Mouse (Mus musculus) naive thymus-derived CD4-positive, alpha-beta T cell, adult 2 months (primary cell): ENCODE data around the gene Cpa4.

Experiments
- DNase-seq: peaks from one replicate; pipeline ENCODE4 v3.0.0-alpha.2; 2011; ENCODE audit warnings: low read depth

The Cpa4 gene

DNA sequence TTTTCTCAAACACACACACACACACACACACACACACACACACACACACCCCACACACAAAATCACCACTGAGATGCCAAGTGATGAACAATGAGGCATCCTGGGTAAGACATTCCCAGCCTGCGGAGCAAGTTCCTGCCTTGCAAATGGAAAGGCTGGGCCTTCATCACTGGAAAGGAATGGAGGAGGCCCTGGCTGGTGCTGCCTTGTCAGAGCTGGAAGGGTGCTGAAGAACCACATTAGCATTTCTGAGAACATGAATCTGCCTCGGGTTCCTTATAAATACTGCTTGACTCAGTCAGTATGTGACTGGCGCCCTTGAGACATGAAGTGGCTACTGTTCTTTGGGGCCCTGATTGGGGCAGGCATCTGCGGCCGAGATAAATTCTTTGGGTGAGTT is at the start of gene Cpa4:
Gene Cpa4 (plus strand): TSS at position 301 of the 400 bp plus-strand sequence.
- no peak for DNase-seq

DNA sequence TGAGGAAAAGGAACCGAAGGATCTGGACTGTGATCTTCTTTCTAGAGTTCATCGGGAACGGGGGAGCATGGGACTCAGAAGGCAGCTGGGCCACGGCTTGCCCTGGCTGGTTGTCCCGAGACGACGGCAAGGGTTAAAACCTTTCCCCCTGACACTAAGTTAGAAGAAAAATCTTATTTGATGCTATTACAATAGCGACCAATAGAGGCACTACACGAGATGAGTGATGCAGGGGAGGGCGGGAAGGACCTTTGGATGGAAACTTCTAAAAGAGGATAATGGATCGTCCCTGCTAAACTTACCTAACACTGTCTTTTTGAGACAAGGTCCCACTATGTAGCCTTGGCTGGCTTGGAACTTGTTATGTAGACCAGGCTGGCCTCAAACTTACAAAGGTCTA is 47.8 kb upstream of the Cpa4 start:
- no peak for DNase-seq

DNA sequence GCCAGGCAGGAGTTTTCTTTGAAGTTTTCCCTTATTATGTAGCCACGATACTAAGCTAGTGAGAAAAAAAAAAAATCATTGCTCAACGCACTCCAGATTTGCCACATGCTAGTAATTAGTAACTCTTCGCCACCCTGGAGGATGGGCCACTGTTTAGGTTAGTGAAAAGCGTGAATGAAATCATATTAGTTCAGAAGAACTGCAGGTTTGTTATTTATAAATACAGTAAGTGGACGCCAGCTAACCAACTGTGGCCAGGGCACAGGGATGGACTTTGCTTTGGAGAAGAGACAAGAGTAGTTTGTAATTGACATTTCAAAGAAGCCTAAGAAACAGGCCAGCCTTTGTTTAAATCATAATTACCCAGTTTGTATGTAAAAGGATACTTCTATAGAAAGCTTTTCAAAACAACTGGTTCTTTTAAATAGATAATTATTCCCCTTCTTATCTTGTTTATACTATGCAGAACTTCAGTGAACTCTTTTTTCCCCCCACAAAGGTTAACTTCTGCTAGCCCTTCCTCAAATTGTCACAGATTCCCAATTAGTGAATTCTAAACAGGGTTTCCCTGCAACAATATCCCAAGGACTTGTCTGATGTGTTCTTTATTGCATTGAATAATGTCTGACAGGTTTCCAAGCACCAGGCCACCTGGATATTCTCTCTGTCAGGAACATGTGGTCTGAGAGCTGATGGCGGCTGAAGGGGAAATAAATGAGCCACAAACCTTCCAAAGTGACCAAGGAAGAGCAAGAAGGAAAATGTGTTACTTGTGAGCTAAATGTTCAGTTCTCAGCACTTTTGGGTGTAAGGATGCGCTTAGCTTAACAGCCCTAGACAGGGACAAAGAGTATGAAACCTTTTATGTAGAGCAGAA is 42.5 kb upstream of the Cpa4 start:
- no peak for DNase-seq

DNA sequence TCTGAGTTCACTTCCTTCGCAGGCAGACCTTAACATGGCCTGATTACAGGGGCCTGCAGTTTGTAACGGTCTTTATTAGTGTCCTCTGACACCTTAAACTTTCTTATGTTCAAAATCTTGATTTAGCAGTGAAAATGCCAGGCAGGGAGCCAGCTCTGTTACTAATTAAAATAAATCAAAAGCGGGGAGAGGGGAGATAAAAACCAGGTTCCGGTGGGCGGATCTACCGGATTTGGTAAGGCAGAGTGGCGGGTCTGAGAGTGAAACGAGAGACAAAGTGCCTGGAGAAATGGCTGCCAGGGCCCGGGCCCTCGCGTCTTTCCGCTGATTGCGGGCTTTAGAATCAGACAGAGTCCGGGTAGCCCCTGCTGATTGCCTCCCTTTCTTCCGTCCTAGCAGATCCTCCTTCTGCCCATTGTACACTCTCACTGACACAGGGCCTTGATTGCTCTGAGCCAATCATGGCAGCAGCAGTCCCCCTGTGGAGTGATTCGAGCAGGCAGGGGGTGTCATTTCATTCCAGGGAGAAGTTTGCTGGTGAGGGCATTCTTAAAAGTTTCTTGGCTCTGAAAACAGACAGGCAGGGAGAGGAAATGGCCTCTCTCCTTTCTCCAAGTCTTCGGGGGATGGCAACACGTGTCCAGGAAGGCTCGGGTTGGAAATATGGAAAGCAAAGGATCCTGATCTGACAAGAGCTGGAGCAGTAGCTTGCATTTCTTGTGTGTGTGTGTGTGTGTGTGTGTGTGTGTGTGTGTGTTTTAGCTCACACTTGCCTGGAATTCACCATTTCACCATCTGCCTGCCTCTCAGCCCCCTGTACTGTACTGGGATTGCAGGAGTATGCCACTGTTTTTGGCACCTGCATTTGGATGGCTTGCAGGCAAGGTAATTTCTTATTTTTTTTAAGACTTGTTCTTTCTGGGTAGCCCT is 41.3 kb upstream of the Cpa4 start:
- no peak for DNase-seq

DNA sequence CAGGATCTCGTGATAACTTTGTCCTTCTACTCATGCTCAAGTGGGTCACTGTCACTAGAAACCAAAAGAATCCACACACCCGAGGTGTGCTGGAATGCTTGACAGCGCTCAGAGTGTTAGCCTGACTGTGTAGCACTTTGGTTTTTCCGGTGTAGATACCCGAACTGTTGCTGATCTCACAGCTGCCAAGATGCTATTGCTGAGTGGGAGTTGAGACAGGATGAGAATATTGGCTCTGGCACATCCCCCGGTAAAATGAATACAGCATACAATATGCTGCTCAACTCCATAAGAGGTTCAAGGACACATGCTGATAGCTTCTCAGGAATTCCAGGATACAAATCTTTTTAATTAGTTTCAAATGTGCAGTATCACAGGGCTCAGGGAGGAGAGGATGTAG is 39.4 kb upstream of the Cpa4 start:
- DNase-seq: no peak

DNA sequence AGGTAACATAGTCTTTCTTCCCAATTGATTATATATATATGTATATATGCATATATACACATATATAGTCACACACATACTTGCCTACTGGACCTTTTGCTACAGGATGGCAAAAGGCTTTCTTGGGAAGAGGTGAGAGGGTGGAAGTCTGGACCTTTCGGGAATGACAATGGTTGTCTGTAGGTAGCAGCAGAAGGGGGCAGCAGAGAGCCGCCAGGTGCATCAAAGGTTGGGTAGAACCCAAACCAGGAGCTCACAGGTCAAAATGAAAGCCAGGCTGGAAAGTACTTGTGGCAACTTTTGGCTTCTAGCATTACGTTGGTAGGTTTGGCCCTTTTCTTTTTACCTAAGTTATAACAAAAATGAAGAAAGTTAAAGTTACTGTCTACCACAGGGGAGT is 32.8 kb upstream of the Cpa4 start:
- peak; percentile 34 for DNase-seq

DNA sequence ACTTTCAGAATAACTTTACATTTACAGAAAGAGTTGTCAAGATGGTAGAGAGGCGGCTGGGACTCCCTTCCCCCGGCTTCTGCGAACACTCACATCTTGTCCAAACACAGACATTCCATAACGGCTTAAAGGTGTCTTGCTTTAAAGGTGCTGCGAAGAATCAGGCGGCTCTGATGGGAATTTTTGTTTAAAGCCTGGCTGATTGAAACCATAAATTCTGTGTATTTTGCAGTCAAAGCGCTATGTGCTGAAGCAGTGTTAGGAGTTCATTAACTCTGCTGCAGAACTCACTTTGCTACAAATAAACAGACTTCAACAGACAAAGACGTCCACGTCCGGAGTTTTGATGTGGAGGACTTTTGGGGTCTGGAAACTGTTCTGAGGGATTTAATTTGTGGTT is 29.9 kb upstream of the Cpa4 start:
- no peak for DNase-seq

DNA sequence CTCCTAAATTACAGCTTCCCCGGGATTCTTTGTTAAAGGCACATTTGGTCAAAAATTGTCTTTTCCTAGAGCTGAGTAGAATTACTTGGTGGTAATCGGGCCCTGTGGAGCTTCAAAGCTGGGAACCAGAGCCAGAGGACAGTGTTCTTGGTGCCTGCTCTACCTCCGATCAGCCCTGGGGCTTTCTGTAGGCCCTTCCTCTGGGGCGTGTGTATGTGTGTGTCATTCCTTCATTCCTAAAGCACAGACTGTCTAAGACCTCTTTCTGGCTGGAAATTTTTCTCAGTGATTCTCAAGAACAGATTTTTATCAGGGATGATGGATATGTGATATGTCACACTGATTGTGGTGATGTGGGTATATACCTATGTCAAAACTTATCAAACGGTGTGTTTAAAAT is 29.4 kb upstream of the Cpa4 start:
- DNase-seq: no peak

DNA sequence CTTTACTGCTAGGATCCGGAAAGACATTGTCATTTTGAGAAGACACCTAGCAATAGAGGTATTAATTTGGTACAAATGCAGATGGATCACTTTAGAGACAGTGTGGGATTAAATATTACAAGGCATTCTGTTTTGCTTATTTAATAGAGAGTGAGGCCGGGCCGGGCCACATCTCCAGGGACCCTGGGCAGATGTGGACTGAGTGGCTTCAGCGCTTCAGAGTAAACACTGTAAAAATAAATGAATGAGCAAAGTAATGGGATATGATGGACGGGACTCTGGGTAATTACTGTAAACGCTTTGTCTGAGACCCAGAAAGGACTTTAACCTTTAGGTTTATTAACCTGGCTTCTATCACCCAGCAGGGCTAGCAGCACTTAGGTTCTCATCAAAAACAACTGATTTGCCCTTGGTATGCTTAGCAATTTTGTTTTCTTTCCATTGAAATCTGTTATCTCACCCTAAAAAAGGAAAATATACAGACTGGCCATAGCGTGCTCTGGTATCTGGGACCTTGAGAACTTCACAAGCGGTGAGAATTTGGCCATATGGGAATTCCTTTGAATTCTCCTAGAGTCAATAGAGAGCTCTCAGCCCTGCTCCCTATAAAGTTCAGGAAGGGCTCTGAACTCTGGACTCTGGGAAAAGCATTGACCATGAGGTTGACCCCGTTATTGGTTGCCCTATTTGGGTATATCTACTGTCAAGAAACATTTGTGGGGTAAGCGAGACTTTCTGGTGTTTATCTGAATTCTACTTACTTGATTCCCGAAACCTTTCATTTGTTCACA is 27.0 kb upstream of the Cpa4 start, which contains the start of gene Cpa2:
Gene Cpa2 (plus strand): TSS at position 574 of the 791 bp plus-strand sequence.
- DNase-seq: no peak

DNA sequence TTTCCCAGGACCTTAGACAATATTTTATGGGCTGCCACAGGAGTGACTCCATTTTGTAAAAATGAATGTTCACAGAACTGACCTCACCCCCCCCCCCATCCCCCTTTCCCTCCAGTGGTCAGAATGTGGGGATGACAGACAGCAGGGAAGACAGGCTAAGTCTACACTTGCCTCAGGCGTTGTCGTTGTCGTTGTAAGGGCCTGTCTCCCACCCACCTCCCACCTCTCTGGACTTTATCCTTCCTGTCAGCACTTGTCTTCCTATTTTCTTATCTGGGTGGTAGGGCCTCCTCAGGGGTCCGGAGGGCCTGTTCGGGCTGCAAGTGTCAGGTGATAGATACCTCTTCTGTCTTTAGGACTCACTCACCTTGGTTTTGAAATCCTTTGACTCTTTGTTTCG is 25.9 kb upstream of the Cpa4 start:
- DNase-seq: no peak

DNA sequence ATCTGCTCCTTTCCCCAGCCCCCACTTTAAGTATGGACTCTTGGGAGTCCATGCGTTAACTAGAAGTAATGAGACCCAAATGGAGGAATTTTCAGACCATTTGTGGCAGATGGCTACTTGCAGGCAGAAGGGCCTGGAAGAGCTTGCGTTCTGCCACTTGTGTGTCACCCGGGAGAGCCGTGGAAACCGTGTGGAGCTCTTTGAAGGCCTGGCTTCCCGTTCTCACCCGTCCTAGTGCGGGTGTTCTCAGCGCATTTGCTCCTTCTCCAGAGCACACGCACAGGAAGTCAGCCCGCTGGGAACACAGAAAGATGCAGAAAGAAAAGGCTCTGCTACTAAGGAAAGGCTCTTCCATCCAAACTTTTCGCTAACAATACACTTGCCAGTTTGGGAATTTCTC is 25.1 kb upstream of the Cpa4 start:
- no peak for DNase-seq

DNA sequence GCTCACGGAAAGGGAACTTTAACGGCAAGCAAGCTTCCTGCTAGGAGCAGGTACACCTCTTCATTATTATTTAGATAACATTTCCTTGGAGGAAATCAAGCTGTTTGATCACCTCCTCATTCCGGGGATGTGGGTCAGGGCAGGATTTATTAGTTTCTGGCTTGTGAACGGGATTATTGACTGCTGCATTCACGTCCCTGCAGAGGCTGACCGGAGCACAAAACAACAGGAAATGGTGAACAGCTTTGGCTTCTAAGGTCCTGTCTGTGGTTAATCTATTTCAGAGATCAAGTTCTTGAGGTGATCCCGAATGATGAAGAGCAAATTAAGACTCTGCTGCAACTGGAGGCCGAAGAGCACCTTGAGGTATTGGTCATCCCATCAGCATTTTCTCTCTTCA is 24.3 kb upstream of the Cpa4 start:
- DNase-seq: no peak

DNA sequence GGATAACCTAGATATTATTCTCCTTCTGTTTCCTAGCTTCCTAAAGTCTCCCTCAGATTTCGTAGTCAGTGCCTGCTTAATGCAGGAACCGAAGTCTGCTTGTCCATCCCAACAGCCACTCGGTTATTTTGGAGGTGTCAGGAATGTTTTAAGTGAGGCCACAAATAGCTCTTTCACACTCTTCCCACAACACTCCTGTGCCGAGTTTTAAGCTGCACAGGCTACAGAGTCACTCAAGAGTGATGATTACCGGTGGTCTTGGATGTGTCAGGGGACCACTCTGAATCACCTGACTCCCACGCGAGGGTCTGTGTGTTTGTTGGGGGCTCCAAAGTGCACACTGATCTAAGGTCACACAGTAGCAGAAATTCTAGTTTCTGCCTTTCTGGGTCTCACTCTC is 22.5 kb upstream of the Cpa4 start:
- no peak for DNase-seq

DNA sequence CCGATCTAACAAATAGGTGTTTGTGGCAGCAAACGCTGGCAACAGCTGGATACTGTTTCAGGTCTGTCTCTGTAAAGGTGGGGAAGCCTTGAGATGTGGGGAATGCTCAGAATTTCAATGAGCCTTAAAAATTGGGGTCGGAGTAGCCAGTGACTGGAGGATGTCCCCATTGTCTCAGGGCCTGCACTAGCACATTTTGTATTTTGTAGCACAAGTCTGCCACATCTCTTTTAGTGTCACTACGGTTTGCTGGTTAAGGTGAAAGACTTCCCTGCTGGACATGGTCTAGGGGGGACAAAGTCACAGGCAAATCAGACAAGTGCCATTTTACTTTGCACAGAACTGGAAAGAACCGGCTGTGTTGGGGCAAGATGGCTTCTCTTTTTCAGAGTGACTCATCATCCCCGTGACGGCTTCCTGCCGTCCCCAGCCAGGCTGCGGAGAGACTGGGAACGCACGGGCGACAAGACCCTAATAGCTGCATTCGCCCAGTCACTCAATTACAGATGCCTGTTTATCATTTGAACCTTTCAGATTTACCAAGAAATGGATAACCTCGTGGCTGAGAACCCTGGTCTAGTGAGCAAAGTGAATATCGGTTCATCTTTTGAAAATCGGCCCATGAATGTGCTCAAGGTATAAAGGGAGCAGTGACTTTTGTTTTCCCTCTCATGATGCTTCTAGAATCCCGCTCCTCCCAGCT is 21.4 kb upstream of the Cpa4 start:
- DNase-seq: peak; percentile 43

DNA sequence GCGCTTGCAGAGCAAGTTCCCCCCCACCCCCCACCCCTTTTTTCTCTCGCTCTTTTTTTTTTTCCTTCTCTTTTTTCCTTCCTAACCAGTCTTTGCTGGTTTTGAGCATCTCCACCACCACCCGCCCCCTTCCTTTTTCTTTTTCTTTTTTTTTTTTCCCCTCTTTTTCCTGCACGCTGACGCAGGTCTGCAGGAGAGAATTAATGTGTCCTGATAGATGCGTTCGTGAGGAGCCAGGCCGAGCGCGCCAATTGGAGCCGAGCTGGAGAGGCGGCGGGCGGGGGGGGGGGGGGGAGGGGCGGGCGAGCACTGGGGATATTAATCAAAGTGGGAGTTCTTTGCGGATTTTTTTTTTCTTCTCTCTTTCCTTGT is 20.9 kb upstream of the Cpa4 start:
- no peak for DNase-seq

DNA sequence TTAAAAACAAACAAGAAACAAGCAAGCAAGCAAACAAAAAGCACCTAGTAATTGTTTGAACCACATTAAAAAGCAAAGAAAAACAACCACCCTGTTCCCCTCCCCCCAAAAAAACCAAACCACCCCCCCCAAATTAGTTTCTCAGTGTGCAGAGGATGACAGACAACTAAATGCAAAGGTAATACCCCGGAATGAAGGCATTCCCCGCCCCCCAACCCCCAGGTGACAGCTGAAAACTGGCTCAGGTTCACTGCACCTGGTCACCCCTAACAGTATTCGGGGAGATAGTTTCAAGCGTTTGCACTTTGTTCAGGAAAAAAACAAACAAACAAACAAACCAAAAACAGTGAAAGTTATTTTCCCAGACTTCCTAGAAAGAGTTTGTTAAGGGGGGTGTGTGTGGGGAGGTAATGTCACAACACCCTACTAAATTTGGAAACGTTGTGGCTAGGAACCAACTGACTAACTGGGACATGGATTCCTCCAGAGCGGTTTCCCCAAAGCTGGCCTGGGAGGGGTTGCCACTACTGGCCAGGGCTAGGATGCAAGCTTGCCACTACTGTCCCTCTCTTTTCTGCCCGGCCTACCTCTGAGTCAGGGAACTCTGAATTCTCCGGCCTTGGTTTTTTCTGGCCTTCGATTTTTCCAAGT is 20.4 kb upstream of the Cpa4 start:
- no peak for DNase-seq

DNA sequence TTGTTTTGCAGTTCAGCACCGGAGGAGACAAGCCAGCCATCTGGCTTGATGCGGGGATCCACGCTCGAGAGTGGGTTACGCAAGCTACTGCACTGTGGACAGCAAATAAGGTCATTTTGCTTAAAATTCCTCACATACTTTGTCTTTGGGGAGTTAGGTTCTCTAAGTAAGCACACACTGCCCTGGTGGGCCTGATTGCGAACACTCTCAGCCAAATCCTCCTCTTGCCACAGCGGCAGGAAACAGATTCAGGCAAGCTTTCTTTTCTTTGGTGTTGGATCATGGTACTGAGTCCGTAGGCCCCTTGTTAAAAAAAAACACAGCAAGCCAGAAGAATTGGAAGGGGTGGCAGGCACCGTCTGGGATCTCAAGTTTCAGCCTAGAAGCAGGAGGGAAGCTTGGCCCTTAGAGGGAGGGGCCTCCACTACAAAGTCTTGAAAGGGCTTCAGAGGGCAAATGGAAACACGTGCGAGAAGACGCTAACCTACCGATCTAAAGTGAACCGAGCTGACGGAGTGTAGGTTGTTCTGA is 18.9 kb upstream of the Cpa4 start:
- no peak for DNase-seq

DNA sequence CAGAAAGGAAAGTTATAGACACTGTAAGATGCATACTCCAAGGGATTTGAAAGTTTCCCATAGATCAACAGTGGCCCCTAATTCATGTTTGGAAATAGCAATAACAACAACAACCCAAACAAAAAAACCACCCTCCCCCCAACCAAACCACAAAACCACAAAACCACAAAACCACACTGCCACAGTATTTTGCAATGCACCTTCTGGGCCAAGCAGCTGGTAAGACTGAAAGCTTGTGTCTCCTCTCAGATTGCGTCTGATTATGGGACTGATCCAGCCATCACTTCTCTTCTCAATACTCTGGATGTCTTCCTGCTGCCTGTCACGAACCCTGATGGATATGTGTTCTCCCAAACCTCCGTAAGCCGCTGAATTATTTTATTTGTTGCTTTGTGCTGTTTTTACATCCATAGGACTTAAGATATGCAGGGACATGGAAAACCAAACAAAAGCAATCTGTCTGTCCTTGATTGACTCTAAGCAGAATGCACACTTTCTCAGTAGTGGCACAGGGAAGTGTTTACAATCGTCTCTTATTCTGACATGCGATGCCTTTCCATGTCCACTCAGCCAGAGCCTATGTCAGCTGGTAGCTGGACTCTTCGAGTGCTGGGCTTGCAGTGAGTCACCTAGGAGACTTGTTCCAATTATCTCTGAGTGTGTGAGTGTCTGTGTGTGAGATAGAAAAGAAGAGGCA is 17.5 kb upstream of the Cpa4 start:
- no peak for DNase-seq

DNA sequence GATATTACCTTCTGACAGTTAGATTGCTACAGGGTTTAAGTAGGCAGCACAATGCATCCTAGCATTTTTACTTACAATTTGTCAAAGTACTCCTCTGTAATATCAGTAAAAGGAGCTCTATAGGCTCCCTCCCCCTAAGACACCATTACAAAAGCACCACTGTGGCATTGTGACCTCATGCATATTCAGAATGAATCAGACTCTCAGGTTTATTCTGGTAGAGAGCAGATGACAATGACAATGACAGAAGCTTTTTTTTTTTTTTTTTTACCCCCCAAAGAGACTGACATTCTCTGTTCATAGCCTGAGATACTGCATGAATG is 17.0 kb upstream of the Cpa4 start:
- DNase-seq: no peak
